Mouse (Mus musculus) layer of hippocampus, adult 9-10 months (tissue): Measurements from ENCODE around the gene Nkx2-1.
"Not testable (repeated sequence)": the region's sequence is repeated elsewhere in the genome, so short reads cannot be mapped to it uniquely, and the experiment has no call there.

Experiments used
- DNase-seq: peaks from one replicate; pipeline ENCODE4 v3.0.0; 2022; ENCODE audit warnings: low spot score

The Nkx2-1 gene

GRCm38 (mm10) chr12:56536884-56537265, at the start of gene Nkx2-1:
TSS of gene Nkx2-1 (minus strand) at chr12:56536908.
- DNase-seq, result no peak

- no peak for DNase-seq
These were observed 4.4 kb upstream of the Nkx2-1 start for GRCm38 (mm10) chr12:56541068-56541467.

- DNase-seq, result no peak
These were observed 3.9 kb upstream of the Nkx2-1 start for GRCm38 (mm10) chr12:56540591-56540990.

- no peak for DNase-seq
These were observed 1.9 kb upstream of the Nkx2-1 start for GRCm38 (mm10) chr12:56538601-56539000.

- DNase-seq, result no peak
These were observed 1.2 kb upstream of the Nkx2-1 start for GRCm38 (mm10) chr12:56537931-56538330.

GRCm38 (mm10) chr12:56537342-56537741, 634 bp upstream of the Nkx2-1 start:
- DNase-seq, result no peak

- DNase-seq, result no peak
These were observed 379 bp downstream of the Nkx2-1 start for GRCm38 (mm10) chr12:56536174-56536883.

- no peak for DNase-seq
These were observed 1.1 kb downstream of the Nkx2-1 start for GRCm38 (mm10) chr12:56535411-56536173.

- DNase-seq, result no peak
These were observed 1.9 kb downstream of the Nkx2-1 start for GRCm38 (mm10) chr12:56534651-56535326.

- DNase-seq, result no peak
These were observed 2.4 kb downstream of the Nkx2-1 start for GRCm38 (mm10) chr12:56534311-56534650.

GRCm38 (mm10) chr12:56533501-56534310, 3.0 kb downstream of the Nkx2-1 start:
- no peak for DNase-seq

- no peak for DNase-seq
These were observed 3.7 kb downstream of the Nkx2-1 start for GRCm38 (mm10) chr12:56532986-56533495.

GRCm38 (mm10) chr12:56532142-56532541, 4.6 kb downstream of the Nkx2-1 start:
- DNase-seq, result no peak

GRCm38 (mm10) chr12:56531051-56531620, 5.6 kb downstream of the Nkx2-1 start:
- no peak for DNase-seq

GRCm38 (mm10) chr12:56529931-56530330, 6.8 kb downstream of the Nkx2-1 start:
- DNase-seq, result no peak

- DNase-seq, result no peak
These were observed 7.6 kb downstream of the Nkx2-1 start for GRCm38 (mm10) chr12:56528881-56529681.

GRCm38 (mm10) chr12:56528034-56528570, 8.6 kb downstream of the Nkx2-1 start:
- DNase-seq, result no peak

GRCm38 (mm10) chr12:56527071-56527470, 9.6 kb downstream of the Nkx2-1 start:
- no peak for DNase-seq

GRCm38 (mm10) chr12:56525219-56525797, 11.4 kb downstream of the Nkx2-1 start:
- not testable (repeated sequence) for DNase-seq

GRCm38 (mm10) chr12:56524201-56524600, 12.5 kb downstream of the Nkx2-1 start:
- DNase-seq, result no peak
